Mouse (Mus musculus): Measurements from ENCODE around the gene Ndufaf3. TPM values are rescaled to one million over a fixed set of nuclear protein-coding genes. Genes with fewer than 3 reads are reported as not detected.
A peak's percentile ranks its signal among the peaks of the same experiment; 100 is the strongest.

The Ndufaf3 gene
- total and polyA plus RNA-seq, 2 experiments from 2014 or later: 84.4 to 86.1 TPM

GRCm38 (mm10) chr9:108565881-108566814 lies 1.1 kb downstream of the Ndufaf3 start:
- ATAC-seq (ENCODE audit: insufficient read depth, low read depth): 0 out of 2 replicates have a peak, but pooled peaks have one; percentile 0
- Histone ChIP-seq H3K36me3 (replicated peaks; ENCODE audit: control insufficient read depth, insufficient read depth, low read length) (peaks cover 44% of the 10 kb centered on the region), H3K4me3 (ENCODE audit: low read depth, low read length) (peak overlapping the region; percentile 76), H3K4me2 (ENCODE audit: low read depth, low read length) (peak overlapping the region; percentile 98), H3K4me1 (ENCODE audit: control insufficient read depth, insufficient read depth) (peaks cover 40% of the 10 kb centered on the region), H3K27ac (ENCODE audit: low read depth) (peak overlapping the region; percentile 95), H3K9me3 (replicated peaks; ENCODE audit: control insufficient read depth, low read length) (no peaks in the 10 kb centered on the region), H3K27me3 (ENCODE audit: control insufficient read depth, insufficient read depth, low read length) (no peaks in the 10 kb centered on the region), H3K9ac (replicated peaks; ENCODE audit: low read depth, low read length) (peak overlapping the region; percentile 75)
- 9% methylated on average over 35 of the region's 35 CpGs for WGBS
- TF ChIP-seq CTCF (IDR thresholded peaks at IDR 0.05; ENCODE audit: low read depth): no peak
- DNase-seq (ENCODE audit: low spot score): no peak

DNA sequence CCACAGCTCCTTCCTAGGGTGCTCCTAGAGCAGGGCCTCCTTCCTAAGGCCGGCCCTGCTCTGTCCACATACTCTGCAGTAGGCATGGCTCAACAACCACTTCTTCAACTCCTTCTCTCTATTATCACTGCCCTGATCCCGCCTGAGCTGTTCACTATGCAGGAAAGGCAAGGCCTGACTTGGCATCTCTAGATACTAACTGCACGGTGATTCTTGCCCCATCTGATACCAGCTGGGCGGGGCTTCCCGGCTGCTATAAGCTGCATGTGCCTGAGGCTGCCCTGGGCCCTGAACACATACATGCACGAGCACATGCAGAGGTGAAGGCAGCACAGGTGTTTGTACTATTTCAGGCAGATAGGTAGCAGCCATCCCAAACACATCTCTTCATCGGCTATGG lies 3.1 kb downstream of the Ndufaf3 start:
- Histone ChIP-seq H3K9ac (replicated peaks; ENCODE audit: low read depth, low read length) (no peak overlapping the region), H3K4me3 (ENCODE audit: low read depth, low read length) (no peak overlapping the region), H3K27ac (ENCODE audit: low read depth) (no peak overlapping the region), H3K9me3 (replicated peaks; ENCODE audit: control insufficient read depth, low read length) (no peaks in the 10 kb centered on the region), H3K36me3 (replicated peaks; ENCODE audit: control insufficient read depth, insufficient read depth, low read length) (peaks cover 47% of the 10 kb centered on the region), H3K4me2 (ENCODE audit: low read depth, low read length) (no peak overlapping the region), H3K27me3 (ENCODE audit: control insufficient read depth, insufficient read depth, low read length) (no peaks in the 10 kb centered on the region), H3K4me1 (ENCODE audit: control insufficient read depth, insufficient read depth) (peaks cover 28% of the 10 kb centered on the region)
- no peak for ATAC-seq (ENCODE audit: insufficient read depth, low read depth)
- no peak for DNase-seq (ENCODE audit: low spot score)
- TF ChIP-seq EP300 (IDR thresholded peaks at IDR 0.05; ENCODE audit: low read depth): no peak
- no peak for TF ChIP-seq CTCF (IDR thresholded peaks at IDR 0.05; ENCODE audit: low read depth)
- WGBS: 69% methylated on average over 7 of the region's 7 CpGs

- 79% methylated on average over 8 of the region's 8 CpGs for WGBS
- no peak overlapping the region for H3K9ac ChIP-seq (replicated peaks; ENCODE audit: low read depth, low read length)
- DNase-seq (ENCODE audit: low spot score) (no peak), ATAC-seq (ENCODE audit: insufficient read depth, low read depth) (no peak)
- no peaks in the 10 kb centered on the region for H3K27me3 ChIP-seq (ENCODE audit: control insufficient read depth, insufficient read depth, low read length)
- H3K4me1 ChIP-seq (ENCODE audit: control insufficient read depth, insufficient read depth): peaks cover 24% of the 10 kb centered on the region
- no peaks in the 10 kb centered on the region for H3K9me3 ChIP-seq (replicated peaks; ENCODE audit: control insufficient read depth, low read length)
- H3K36me3 ChIP-seq (replicated peaks; ENCODE audit: control insufficient read depth, insufficient read depth, low read length): peaks cover 51% of the 10 kb centered on the region
- no peak overlapping the region for H3K27ac ChIP-seq (ENCODE audit: low read depth)
- no peak overlapping the region for H3K4me3 ChIP-seq (ENCODE audit: low read depth, low read length)
- H3K4me2 ChIP-seq (ENCODE audit: low read depth, low read length): no peak overlapping the region
- TF ChIP-seq EP300 (IDR thresholded peaks at IDR 0.05; ENCODE audit: low read depth) (no peak), CTCF (IDR thresholded peaks at IDR 0.05; ENCODE audit: low read depth) (no peak)
Measured at GRCm38 (mm10) chr9:108563671-108564070, 3.6 kb downstream of the Ndufaf3 start.

DNA sequence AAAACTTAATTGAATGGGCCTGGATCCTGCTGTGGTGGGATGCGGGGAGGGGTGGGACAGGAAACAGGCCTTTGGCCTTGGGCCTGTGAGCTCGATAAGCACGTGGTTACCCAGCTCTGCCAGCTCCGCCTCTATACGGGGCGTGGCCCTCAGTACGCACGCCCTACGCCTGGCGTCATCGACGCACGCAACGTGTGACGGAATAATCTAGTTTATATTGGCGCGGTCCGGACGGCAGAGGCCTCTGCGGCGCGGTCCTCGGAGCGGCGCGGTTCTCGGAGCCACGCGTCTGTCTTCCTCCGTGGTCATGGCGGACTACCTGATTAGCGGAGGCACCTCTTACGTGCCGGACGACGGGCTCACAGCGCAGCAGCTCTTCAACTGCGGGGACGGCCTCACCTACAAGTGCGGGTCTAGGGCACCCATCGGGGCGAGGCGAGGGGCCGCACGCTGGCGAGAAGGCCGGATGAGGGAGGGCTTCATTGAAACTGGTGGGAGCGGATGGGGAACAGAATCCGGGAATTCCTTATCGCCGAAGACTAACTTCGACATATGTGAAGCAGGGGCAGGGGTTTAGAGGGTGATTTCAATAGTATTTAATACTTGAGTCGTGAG lies 6.9 kb downstream of the Ndufaf3 start, which contains the start of gene Impdh2:
Impdh2 (plus strand) TSS at position 60 of the 615 bp plus-strand sequence.
- under 1% methylated on average over 53 of the region's 53 CpGs for WGBS
- no peaks in the 10 kb centered on the region for H3K9me3 ChIP-seq (replicated peaks; ENCODE audit: control insufficient read depth, low read length)

DNA sequence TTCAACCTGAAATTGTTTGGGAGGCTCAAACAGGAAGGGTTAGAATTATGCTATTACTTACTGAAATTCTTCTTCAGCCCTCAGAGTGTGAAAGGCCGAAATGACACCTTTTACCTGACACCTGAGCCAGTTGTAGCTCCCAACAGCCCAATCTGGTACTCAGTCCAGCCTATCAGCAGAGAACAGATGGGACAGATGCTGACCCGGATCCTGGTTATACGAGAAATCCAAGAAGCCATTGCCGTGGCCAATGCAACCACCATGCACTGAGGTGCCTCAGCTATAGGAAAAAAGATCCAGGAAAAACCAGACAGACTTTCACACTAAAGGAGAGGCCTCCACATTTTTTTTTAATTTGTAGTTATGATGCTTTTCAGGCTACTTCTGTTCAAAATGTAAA lies 8.1 kb downstream of the Ndufaf3 start:
- Histone ChIP-seq H3K9ac (replicated peaks; ENCODE audit: low read depth, low read length) (no peak overlapping the region), H3K27me3 (ENCODE audit: control insufficient read depth, insufficient read depth, low read length) (no peaks in the 10 kb centered on the region), H3K9me3 (replicated peaks; ENCODE audit: control insufficient read depth, low read length) (no peaks in the 10 kb centered on the region), H3K4me3 (ENCODE audit: low read depth, low read length) (no peak overlapping the region), H3K4me2 (ENCODE audit: low read depth, low read length) (no peak overlapping the region), H3K36me3 (replicated peaks; ENCODE audit: control insufficient read depth, insufficient read depth, low read length) (peaks cover 75% of the 10 kb centered on the region), H3K27ac (ENCODE audit: low read depth) (no peak overlapping the region), H3K4me1 (ENCODE audit: control insufficient read depth, insufficient read depth) (peaks cover 8% of the 10 kb centered on the region)
- ATAC-seq (ENCODE audit: insufficient read depth, low read depth) (no peak), DNase-seq (ENCODE audit: low spot score) (no peak)
- 85% methylated on average over 4 of the region's 4 CpGs for WGBS
- TF ChIP-seq CTCF (IDR thresholded peaks at IDR 0.05; ENCODE audit: low read depth): no peak

More for the DNA sequence above, 6.9 kb downstream of the Ndufaf3 start, which contains the start of gene Impdh2:
- no peak for TF ChIP-seq CTCF (IDR thresholded peaks at IDR 0.05; ENCODE audit: low read depth)
- TF ChIP-seq EP300 (IDR thresholded peaks at IDR 0.05; ENCODE audit: low read depth): no peak
- DNase-seq (ENCODE audit: low spot score): peak; percentile 95
- Histone ChIP-seq H3K27me3 (ENCODE audit: control insufficient read depth, insufficient read depth, low read length) (no peaks in the 10 kb centered on the region), H3K36me3 (replicated peaks; ENCODE audit: control insufficient read depth, insufficient read depth, low read length) (peaks cover 75% of the 10 kb centered on the region), H3K4me2 (ENCODE audit: low read depth, low read length) (peak within 1 kb of the TSS; percentile 87), H3K4me1 (ENCODE audit: control insufficient read depth, insufficient read depth) (peaks cover 8% of the 10 kb centered on the region), H3K9ac (replicated peaks; ENCODE audit: low read depth, low read length) (peak within 1 kb of the TSS; percentile 74), H3K27ac (ENCODE audit: low read depth) (peak within 1 kb of the TSS; percentile 75), H3K4me3 (ENCODE audit: low read depth, low read length) (peak within 1 kb of the TSS; percentile 65)
- ATAC-seq (ENCODE audit: insufficient read depth, low read depth): peak; percentile 99

Measured in heart, postnatal 0 days (tissue).